Mouse (Mus musculus) stomach, embryonic 14.5 days (tissue): ENCODE results near the gene Gm32742. TPM values are rescaled to one million over a fixed set of nuclear protein-coding genes. Genes with fewer than 3 reads are reported as not detected.

Source experiments
- ATAC-seq: fragments of 200-750 bp; cut with Nextera tagmentation; 2 replicates; pipeline ENCODE4 v1.8.0; 2017; ENCODE audit warnings: low read depth, moderate TSS enrichment; ENCODE audit not compliant: insufficient number of reproducible peaks, insufficient read depth, low FRiP score
- H3K27ac ChIP-seq: fragments of 300-500 bp; sonication (generic); 2 replicates; pipeline ENCODE4 v1.5.1; 2014; ENCODE audit warnings: mild to moderate bottlenecking, low read length, moderate library complexity, mixed read lengths
- H3K27me3 ChIP-seq: fragments of 300-500 bp; sonication (generic); 2 replicates; pipeline ENCODE4 v1.6.1; 2014; ENCODE audit warnings: low read length, control low read depth, mixed read lengths; ENCODE audit not compliant: control insufficient read depth, insufficient read depth
- H3K36me3 ChIP-seq: fragments of 300-500 bp; sonication (generic); 2 replicates; pipeline ENCODE4 v1.6.1; 2014; ENCODE audit warnings: mild to moderate bottlenecking, control low read depth, low read length, moderate library complexity, mixed read lengths; ENCODE audit not compliant: control insufficient read depth, insufficient read depth
- H3K4me1 ChIP-seq: fragments of 300-500 bp; sonication (generic); 2 replicates; pipeline ENCODE4 v1.6.1; 2014; ENCODE audit warnings: low read length, control low read depth, mixed read lengths; ENCODE audit not compliant: control insufficient read depth, insufficient read depth
- H3K4me2 ChIP-seq: fragments of 300-500 bp; sonication (generic); replicated peaks from 2 replicates; pipeline ENCODE4 v1.6.1; 2014; ENCODE audit warnings: low read depth, low read length, control low read depth
- H3K4me3 ChIP-seq: fragments of 300-500 bp; sonication (generic); 2 replicates; pipeline ENCODE4 v1.5.1; 2014; ENCODE audit warnings: low read depth, low read length, control low read depth
- H3K9ac ChIP-seq: fragments of 300-500 bp; sonication (generic); replicated peaks from 2 replicates; pipeline ENCODE4 v1.6.1; 2014; ENCODE audit warnings: low read depth, mild to moderate bottlenecking, control low read depth, low read length, moderate library complexity, mixed read lengths
- H3K9me3 ChIP-seq: fragments of 300-500 bp; sonication (generic); 2 replicates; pipeline ENCODE4 v1.6.1; 2016; ENCODE audit warnings: low read depth, low read length, control low read depth; ENCODE audit not compliant: control insufficient read depth
- WGBS: fragments of 180-500 bp; shearing (Covaris S2); extraction: QIAGEN DNeasy Blood & Tissue Kit; methylation state at CpG from one replicate; pipeline ENCODE4 v1.1.7; 2014; 5-methylcytosine and 5-hydroxymethylcytosine counted together
- polyA plus RNA-seq: library from polyadenylated mRNA; unstranded; fragments of >200 nt; fragmentation: Nextera tagmentation; extraction: Ambion mirVana; gene quantifications from 2 replicates; pipeline ENCODE4 v1.2.1, GENCODE M21; 2014

Gm32742 gene
- polyA plus RNA-seq, 1 experiment from 2014 or later = 0.06 TPM

DNA sequence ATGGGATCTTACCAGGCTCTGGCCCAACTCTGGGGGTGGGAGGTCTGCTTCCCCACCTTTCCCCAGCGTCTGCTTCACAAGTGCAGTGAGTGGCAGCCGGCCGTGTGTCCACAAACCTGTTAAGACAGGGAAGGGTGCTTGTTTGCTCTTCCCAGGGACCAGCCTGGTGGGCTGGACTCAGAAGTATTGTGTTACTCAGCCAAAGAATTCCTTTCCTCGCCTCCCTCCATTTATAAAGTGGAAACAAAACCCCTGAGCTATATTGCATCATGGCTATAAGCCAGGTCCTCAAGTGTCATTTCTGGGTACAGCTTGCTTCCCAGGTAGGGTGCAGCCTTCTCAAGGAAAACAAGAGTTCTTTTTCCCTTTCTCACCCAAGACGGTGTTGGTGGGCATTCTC is 3.4 kb upstream of the Gm32742 start:
- Histone ChIP-seq H3K4me2 (no peak overlapping the region), H3K36me3 (no peaks in the 10 kb centered on the region), H3K27me3 (no peaks in the 10 kb centered on the region), H3K4me1 (no peaks in the 10 kb centered on the region), H3K27ac (peak overlapping the region; percentile 83), H3K9ac (no peak overlapping the region), H3K4me3 (no peak overlapping the region), H3K9me3 (no peaks in the 10 kb centered on the region)
- WGBS = 47% methylated on average over 5 of the region's 5 CpGs
- ATAC-seq = peak; percentile 75

DNA sequence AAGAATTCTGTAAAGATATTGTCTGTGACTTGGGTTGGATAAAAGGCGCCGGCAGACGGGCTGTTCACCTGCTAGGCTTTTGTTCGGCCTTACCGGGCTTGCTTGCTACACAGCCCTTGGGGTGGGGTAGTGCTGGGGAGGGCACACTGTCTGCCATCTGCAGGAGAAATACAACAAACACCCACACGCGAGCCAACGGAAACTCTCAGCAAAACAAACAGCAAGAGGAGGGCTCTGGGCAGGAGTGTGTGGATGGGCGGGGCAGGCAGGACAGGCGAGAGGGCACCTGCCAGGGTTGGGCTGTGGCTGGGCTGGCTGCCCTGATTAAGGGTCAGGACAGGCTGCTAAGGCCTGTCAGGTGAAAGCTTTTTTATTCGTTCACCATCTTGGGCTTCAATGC is 2.6 kb upstream of the Gm32742 start:
- peak; percentile 77 for ATAC-seq

DNA sequence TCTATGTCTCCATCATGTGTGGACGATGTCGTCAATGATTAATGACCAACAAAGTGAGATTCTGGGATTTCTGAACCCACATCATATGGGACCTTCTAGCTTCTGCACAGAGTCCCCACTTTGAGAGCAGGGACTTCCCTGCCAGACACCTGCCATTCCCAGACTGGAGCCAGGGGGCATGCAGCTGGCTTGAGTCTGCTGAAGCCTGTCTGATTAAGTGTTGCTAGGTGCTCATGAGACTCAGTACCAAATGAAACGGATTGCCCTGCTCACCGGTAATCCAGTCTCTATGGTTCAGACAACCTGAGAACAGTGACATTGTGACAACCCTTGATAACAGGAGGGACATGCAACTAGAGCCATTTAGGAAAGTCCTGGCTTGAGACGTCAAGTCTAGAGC is 1.3 kb downstream of the Gm32742 start:
- H3K36me3 ChIP-seq = no peaks in the 10 kb centered on the region
- no peaks in the 10 kb centered on the region for H3K27me3 ChIP-seq
- H3K4me1 ChIP-seq = no peaks in the 10 kb centered on the region
- 79% methylated on average over 5 of the region's 5 CpGs for WGBS
- no peak overlapping the region for H3K4me3 ChIP-seq
- no peak for ATAC-seq
- H3K9ac ChIP-seq = no peak overlapping the region
- no peak overlapping the region for H3K27ac ChIP-seq
- H3K4me2 ChIP-seq = no peak overlapping the region
- H3K9me3 ChIP-seq = no peaks in the 10 kb centered on the region

More for the DNA sequence above, 2.6 kb upstream of the Gm32742 start:
- no peak overlapping the region for H3K4me3 ChIP-seq
- no peaks in the 10 kb centered on the region for H3K36me3 ChIP-seq
- H3K27me3 ChIP-seq = no peaks in the 10 kb centered on the region
- H3K27ac ChIP-seq = peak overlapping the region; percentile 83
- no peak overlapping the region for H3K4me2 ChIP-seq
- H3K9ac ChIP-seq = no peak overlapping the region
- 50% methylated on average over 11 of the region's 11 CpGs for WGBS
- no peaks in the 10 kb centered on the region for H3K4me1 ChIP-seq
- H3K9me3 ChIP-seq = no peaks in the 10 kb centered on the region

DNA sequence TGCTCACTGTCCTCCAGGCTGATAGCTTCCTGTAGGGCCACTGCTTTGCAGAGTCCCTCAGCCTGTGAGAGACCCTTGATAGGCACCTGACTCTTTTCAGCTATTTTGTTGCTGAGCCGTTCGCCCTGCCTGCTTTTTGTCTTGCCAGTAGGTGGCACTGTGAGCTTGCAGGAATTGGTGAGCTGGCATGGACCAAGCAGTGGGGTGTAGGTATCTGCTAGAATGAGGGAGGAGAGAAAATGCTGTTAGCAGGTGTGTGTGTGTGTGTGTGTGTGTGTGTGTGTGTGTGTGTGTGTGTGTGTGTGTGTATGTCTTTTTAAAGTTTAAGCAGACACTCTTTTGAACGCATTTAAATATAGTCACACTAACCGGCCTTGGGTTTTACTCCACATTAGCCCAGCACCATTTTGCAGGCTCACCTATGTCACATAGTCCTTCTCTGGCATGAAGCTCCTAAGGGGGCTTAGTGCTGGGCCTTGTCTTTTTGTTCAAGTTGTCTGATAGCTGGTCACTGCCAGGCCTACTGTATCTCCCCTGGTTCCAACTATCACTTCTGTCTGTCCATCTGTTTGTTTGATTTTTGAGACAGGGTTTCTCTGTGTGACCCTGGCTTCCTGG is 3.4 kb downstream of the Gm32742 start:
- ATAC-seq = peak; percentile 53; the same call in 1 of the 2 replicates
- no peaks in the 10 kb centered on the region for H3K4me1 ChIP-seq
- H3K9ac ChIP-seq = no peak overlapping the region
- no peaks in the 10 kb centered on the region for H3K36me3 ChIP-seq
- H3K4me2 ChIP-seq = no peak overlapping the region
- WGBS = 16% methylated on average over 4 of the region's 4 CpGs
- no peaks in the 10 kb centered on the region for H3K27me3 ChIP-seq
- H3K4me3 ChIP-seq = no peak overlapping the region
- H3K9me3 ChIP-seq = no peaks in the 10 kb centered on the region
- no peak overlapping the region for H3K27ac ChIP-seq

DNA sequence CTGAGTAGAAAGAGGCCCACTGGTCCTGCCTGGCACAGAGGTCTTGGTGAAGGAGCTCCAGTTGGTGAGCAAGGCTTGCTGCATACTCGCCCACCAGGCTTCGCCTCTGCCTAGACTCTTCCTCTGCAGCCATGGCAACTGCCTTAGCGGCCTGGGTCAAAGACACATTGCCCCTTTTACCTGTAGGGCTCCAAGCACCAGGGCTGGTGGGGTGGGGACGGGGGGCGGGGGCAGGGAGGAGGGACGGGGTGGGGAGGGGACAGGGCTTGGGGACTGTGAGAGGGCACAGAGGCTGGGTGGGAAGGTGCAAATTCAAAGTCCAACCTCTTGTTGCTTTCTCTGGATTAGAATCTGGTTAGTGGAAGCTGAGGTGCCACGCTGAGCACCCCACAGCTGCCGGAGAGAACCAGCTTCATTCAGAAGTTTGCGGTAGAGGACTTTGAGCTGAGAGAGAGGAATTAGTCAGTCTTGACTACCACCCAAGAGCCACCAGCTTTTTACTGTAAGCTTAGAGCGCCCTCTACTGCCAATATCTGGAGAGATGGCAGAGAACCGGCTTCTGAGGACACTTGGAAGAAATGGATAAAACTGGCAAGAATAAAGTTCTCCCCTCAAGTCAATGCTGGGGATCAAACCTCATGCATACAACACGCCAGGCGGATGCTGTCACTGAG is 13.1 kb downstream of the Gm32742 start:
- WGBS = 17% methylated on average over 13 of the region's 13 CpGs
- Histone ChIP-seq H3K27ac (no peak overlapping the region), H3K4me1 (no peaks in the 10 kb centered on the region), H3K9me3 (no peaks in the 10 kb centered on the region), H3K27me3 (no peaks in the 10 kb centered on the region), H3K9ac (no peak overlapping the region; the same call in 1 of the 2 replicates), H3K4me3 (no peak overlapping the region), H3K36me3 (no peaks in the 10 kb centered on the region), H3K4me2 (no peak overlapping the region; the same call in 1 of the 2 replicates)
- peak; percentile 75; the same call in 1 of the 2 replicates for ATAC-seq

DNA sequence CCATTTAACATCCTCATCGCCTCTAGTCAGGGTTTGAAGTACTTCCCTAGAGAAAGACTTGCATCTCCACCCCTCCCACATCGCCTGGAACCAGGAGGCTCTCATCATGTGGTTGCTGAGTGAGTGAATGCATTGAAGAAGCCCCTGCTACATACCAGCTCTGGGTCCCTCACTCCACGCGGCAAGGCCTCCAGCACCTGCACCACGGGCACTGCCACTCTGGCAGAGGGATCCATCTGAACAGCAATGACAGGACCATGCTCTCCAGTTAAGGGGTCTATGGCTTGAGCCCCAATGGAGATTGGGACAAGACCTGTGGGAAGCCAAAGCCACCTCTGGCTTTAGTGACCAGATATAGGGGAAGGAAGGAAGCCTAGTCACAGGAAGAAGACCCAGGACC is 18.0 kb downstream of the Gm32742 start:
- Histone ChIP-seq H3K4me1 (peaks cover 3% of the 10 kb centered on the region; the same call in 1 of the 2 replicates), H3K27me3 (no peaks in the 10 kb centered on the region), H3K27ac (no peak overlapping the region), H3K4me3 (no peak overlapping the region), H3K9ac (no peak overlapping the region), H3K9me3 (no peaks in the 10 kb centered on the region), H3K4me2 (no peak overlapping the region), H3K36me3 (no peaks in the 10 kb centered on the region)
- ATAC-seq = no peak
- 82% methylated on average over 5 of the region's 5 CpGs for WGBS

DNA sequence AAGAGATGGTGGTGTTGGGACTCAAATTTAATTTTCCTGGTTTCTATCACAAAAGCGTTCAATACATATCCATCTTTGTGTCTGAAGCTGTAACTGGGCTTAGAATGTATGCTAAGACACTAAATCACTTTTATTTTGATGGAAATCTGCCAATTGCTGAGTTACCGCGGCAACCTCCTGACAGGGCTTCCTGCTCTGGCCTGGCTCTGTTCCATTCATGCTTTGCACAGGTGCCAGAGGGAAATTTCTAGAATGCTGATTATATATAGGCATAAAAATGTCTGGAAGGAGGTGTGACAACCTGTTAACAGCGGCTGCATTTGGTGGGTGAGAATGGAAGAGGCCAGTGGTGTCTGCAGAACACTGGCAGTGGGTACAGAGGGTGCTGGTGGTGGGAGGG is 18.8 kb downstream of the Gm32742 start:
- no peak overlapping the region for H3K27ac ChIP-seq
- H3K4me1 ChIP-seq = peaks cover 3% of the 10 kb centered on the region; the same call in 1 of the 2 replicates
- H3K4me2 ChIP-seq = no peak overlapping the region
- H3K36me3 ChIP-seq = no peaks in the 10 kb centered on the region
- WGBS = 73% methylated on average over 4 of the region's 4 CpGs
- H3K9ac ChIP-seq = no peak overlapping the region
- H3K27me3 ChIP-seq = no peaks in the 10 kb centered on the region
- no peak for ATAC-seq
- H3K4me3 ChIP-seq = no peak overlapping the region
- H3K9me3 ChIP-seq = no peaks in the 10 kb centered on the region

DNA sequence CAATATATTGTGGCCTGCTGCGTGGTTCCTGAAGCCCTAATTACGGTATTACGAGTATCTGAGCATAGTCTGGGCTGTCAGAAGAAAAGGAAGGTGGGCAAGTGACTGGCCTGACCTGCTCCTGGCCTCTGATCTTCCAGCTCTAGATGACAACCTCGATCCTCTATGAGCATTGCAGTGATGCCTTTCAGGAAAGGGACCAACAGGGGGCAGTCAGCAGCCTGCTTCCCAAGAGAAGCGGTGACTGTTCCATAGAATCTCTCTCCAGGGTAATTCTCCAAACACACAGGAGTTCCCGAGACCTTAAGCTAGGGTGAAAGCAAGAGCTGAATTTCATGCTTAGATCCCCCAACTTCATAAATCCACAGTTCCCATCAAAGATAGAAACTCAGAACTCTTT is 21.1 kb downstream of the Gm32742 start:
- no peaks in the 10 kb centered on the region for H3K9me3 ChIP-seq
- ATAC-seq = no peak
- 71% methylated on average over 6 of the region's 6 CpGs for WGBS
- H3K36me3 ChIP-seq = no peaks in the 10 kb centered on the region
- no peaks in the 10 kb centered on the region for H3K27me3 ChIP-seq
- H3K4me3 ChIP-seq = no peak overlapping the region
- H3K27ac ChIP-seq = no peak overlapping the region
- H3K4me1 ChIP-seq = peaks cover 3% of the 10 kb centered on the region; the same call in 1 of the 2 replicates
- no peak overlapping the region for H3K9ac ChIP-seq
- no peak overlapping the region for H3K4me2 ChIP-seq
